Mouse (Mus musculus) layer of hippocampus, adult 2 months (tissue): ENCODE measurements around the gene Tnfrsf13b. TPM values are rescaled to one million over a fixed set of nuclear protein-coding genes. Genes with fewer than 3 reads are reported as not detected.

Experiments
- DNase-seq, 2 experiments: peaks; one replicate each; pipeline ENCODE4 v3.0.0; 2022; ENCODE audit warnings: low spot score in 2 of 2
- H3K27ac ChIP-seq: fragments of 200-600 bp; 2 replicates; pipeline ENCODE4 v1.8.1; 2022
- H3K4me3 ChIP-seq: fragments of 200-600 bp; 2 replicates; pipeline ENCODE4 v1.8.1; 2022; ENCODE audit warnings: mild to moderate bottlenecking
- CTCF ChIP-seq: fragments of 200-600 bp; conservative IDR thresholded peaks from 2 replicates; pipeline ENCODE4 v1.8.1; 2022; ENCODE audit warnings: antibody characterized with exemption, mild to moderate bottlenecking, moderate library complexity
- total RNA-seq, 2 experiments: library from RNA; stranded (reverse); gene quantifications; 2 replicates each; pipeline ENCODE4 v1.2.3; 2021

Tnfrsf13b gene
- total RNA-seq, 2 experiments from 2014 or later, result 0.98 to 1.5 TPM

- Histone ChIP-seq H3K4me3 (no peak overlapping the region), H3K27ac (no peak overlapping the region)
- DNase-seq, result no peak
- no peak for TF ChIP-seq CTCF
Measured at GRCm38 (mm10) chr11:61196616-61197353, 70.2 kb downstream of the Tnfrsf13b start.

- Histone ChIP-seq H3K4me3 (no peak overlapping the region), H3K27ac (no peak overlapping the region)
- no peak for TF ChIP-seq CTCF
- no peak for DNase-seq
Measured at GRCm38 (mm10) chr11:61197935-61198334, 71.4 kb downstream of the Tnfrsf13b start.

Other genes starting within 250 kb of the Tnfrsf13b start
- 10 to 100 TPM; 26.8 to 29.1 TPM for gene Tmem11, start 247.5 kb upstream of the Tnfrsf13b start, total RNA-seq
- 10 to 100 TPM; 10.6 TPM for gene Natd1, start 212.0 kb upstream of the Tnfrsf13b start, total RNA-seq
- 10 to 100 TPM; 13.1 to 15.2 TPM for gene Map2k3, start 194.7 kb upstream of the Tnfrsf13b start, total RNA-seq
- gene Kcnj12, start 104.2 kb upstream of the Tnfrsf13b start, total RNA-seq, result 1 to 10 TPM; 5.2 to 7.4 TPM
- gene Usp22, start 48.3 kb downstream of the Tnfrsf13b start, total RNA-seq, result 100 to 1,000 TPM; 216 to 235 TPM
- gene Aldh3a1, start 80.8 kb downstream of the Tnfrsf13b start, total RNA-seq, result 1 to 10 TPM in 1 of 2 experiments, under 1 TPM in 1; 0.49 to 1.3 TPM
- 10 to 100 TPM; 58.1 to 58.9 TPM for gene Aldh3a2, start 140.7 kb downstream of the Tnfrsf13b start, total RNA-seq
- not detected for gene Slc47a2, start 216.1 kb downstream of the Tnfrsf13b start, total RNA-seq